Mouse (Mus musculus) cerebellum, adult 18-20 months (tissue): ENCODE data around the gene Gm14151.
A peak's percentile ranks its signal among the peaks of the same experiment; 100 is the strongest.
"Not testable (repeated sequence)": the region's sequence is repeated elsewhere in the genome, so short reads cannot be mapped to it uniquely, and the experiment has no call there.

ENCODE experiments used
- DNase-seq, 2 experiments: peaks; one replicate each; pipeline ENCODE4 v3.0.0; 2021

Gm14151 gene

DNA sequence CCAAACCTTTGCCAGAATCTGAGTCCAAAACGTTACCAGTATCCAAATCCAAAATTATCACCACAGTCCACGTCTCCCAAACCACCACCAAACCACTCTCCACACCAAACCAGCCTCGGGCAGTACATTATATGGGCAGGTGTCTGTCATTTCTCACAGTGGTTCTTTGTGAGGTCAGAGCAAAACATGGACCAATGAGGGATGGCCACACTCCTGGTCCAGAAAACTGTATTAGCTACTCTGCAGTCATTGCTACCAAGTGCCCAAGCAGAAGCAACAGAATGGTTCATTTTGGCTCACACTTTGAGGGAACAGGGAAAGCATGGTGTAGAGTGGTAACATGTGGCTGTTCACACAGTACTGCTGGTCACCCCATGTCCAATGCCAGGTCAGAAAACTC, at the start of gene Gm14151:
Gm14151 (minus strand) TSS at position 101 of the 400 bp plus-strand sequence.
- not testable (repeated sequence) for DNase-seq

DNA sequence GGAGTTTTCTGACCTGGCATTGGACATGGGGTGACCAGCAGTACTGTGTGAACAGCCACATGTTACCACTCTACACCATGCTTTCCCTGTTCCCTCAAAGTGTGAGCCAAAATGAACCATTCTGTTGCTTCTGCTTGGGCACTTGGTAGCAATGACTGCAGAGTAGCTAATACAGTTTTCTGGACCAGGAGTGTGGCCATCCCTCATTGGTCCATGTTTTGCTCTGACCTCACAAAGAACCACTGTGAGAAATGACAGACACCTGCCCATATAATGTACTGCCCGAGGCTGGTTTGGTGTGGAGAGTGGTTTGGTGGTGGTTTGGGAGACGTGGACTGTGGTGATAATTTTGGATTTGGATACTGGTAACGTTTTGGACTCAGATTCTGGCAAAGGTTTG, 5.8 kb upstream of the Gm14151 start, which contains the start of gene Gm14147:
Gm14147 (plus strand) TSS at position 301 of the 400 bp plus-strand sequence.
- not testable (repeated sequence) for DNase-seq

GRCm38 (mm10) chr2:151056637-151057036, 35.5 kb downstream of the Gm14151 start:
- no peak for DNase-seq

GRCm38 (mm10) chr2:151040411-151040810, 51.7 kb downstream of the Gm14151 start:
- no peak for DNase-seq

- peak in 1 of 2 experiments; percentile 30 for DNase-seq
Measured at GRCm38 (mm10) chr2:151039726-151040125, 52.4 kb downstream of the Gm14151 start.

- peak; percentile 94 to 96 for DNase-seq
Measured at GRCm38 (mm10) chr2:151039232-151039695, 52.9 kb downstream of the Gm14151 start, which contains the start of the genes Ninl and Nanp. Ninl (minus strand) TSS chr2:151039382. Nanp (minus strand) TSS chr2:151039398.

DNA sequence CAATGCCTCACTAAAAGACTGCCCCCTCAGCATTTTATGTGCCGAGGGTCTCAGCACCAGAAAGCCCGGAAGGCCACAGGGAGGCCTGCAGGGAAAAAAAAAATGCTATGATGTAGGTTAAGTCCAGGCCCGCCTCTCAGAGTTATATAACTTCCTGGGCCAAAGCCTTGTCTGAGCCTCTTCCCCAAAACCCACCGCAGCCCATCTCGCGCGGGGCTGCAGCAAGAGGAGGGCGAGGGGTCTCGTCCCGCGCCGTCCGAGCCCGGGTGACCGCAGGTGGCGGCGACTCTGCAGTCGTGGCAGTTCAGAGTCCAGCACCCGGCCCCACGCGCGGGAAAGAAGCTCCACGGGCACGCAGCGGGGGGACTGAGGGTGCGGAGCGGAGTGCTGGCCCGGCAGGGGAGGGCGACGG, 53.3 kb downstream of the Gm14151 start:
- DNase-seq, result no peak

DNA sequence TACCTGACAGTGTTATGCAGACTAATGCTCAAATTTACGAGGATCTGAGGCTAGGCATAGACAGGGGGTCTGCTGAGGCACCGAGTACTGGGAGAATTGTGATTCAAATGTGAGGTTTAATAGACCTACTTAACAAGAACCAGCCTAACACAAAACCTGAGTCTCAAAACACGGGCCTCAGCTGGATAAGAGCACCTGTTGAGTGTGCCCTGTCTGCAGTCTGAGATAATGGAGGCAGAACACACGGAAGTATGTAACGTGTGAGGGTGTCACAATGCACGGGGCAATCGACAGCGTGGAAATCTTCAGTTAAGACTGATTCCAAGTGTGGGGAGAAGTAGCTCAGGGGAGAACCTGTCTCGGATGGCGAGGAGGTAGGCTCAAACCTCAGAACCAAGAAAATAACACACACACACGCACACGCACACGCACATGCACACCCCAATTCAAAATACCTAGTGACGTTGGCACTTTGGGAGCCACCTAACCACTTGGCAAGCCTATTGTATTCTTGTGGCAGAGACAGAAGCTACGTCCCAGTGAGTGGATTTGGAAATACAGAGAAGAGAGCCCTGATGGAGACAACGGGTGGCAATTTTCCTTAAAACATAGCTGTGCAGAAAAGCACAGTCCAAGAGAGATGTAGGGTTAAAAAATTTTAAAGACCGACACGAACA, 54.1 kb downstream of the Gm14151 start:
- DNase-seq, result peak; percentile 10 to 22

DNA sequence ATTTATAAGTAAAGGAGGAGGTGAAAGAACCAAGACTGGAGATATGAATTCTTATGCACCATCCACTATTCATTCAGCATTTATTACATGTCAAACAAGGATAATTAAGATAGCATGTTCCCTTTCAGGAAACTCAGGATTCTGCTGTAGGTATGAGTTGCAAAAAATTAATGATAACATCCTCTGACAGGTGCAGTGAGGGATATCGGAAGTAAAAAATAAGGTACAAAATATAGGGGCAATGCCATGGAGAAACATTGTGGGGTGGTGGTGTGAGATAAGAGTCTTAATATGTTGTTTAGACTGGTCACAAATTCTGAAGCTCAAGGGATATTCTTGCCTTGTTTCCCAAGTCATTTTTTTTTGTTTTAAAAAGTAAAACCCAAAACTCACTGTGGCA, 54.9 kb downstream of the Gm14151 start:
- no peak for DNase-seq
